Mouse (Mus musculus): ENCODE measurements at regions not wholly inside any gene's neighbourhood (a gene's known extent, or its start where the extent isn't known, plus 50 kb on each side); places are given as distances from the start of the nearest gene placed in this dataset.
"Not testable (repeated sequence)": the region's sequence is repeated elsewhere in the genome, so short reads cannot be mapped to it uniquely, and the experiment has no call there.

DNA sequence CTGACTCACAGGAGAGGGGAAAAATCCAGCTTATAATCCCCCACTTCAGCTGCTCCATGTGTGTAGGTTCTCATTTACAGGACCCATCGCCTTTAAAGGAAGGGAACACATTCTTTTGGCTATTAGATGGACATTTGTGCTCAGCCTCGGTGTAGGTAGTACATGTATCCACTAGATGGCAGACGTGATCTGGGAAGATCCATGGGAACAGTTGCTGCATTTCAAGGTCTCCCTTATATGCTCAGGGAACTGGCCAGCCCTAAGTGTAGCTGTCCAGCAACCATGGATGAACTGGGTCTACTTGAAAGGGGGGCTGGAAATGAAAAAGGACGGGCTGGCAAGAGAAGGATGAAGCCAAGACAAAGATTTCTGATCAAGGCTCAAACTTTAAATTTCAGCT lies 124.0 kb downstream of the Akain1 start:
- 24% methylated on average over 4 of the region's 4 CpGs for WGBS
- no peaks in the 10 kb centered on the region for H3K4me1 ChIP-seq
- H3K27ac ChIP-seq (replicated peaks) = no peak overlapping the region
- no peak overlapping the region for H3K4me3 ChIP-seq (replicated peaks)
- no peaks in the 10 kb centered on the region for H3K27me3 ChIP-seq (replicated peaks)
- no peak overlapping the region for H3K9ac ChIP-seq (replicated peaks)
- peak; percentile 88 for ATAC-seq (ENCODE audit: low FRiP score)
- H3K4me2 ChIP-seq = no peak overlapping the region
- no peaks in the 10 kb centered on the region for H3K36me3 ChIP-seq
- no peaks in the 10 kb centered on the region for H3K9me3 ChIP-seq (replicated peaks)

DNA sequence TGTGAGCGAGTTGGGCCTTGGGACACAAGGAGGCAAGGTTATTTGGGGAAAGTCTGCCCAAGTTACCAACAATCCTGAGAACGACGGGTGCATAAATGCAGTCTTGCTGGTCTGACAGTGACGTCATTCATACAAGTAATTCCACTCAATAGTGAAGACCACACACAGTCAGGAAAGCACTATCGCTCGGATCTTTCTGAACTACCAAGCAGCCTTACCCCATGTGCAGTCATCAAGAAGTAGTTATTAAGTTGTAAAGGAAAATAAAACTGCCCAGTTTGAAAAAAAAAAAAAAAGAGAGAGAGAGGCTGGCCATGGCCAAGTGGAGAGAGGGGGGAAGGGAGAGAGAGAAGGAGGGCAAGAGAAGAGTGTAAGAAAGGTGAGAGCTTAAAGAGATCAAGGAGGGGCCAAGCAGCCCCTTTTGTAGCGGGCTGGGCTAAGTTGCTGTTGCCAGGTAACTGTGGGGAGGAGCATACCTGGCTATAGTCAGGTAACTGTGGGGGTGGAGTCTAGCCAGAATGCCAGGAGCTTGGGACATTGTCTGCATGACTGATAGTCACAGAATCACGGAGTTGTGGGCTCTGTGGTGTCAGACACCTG lies 132.0 kb downstream of the Akain1 start:
- WGBS = 54% methylated on average over 8 of the region's 8 CpGs
- H3K36me3 ChIP-seq; H3K9me3 ChIP-seq (replicated peaks): not testable (repeated sequence)

DNA sequence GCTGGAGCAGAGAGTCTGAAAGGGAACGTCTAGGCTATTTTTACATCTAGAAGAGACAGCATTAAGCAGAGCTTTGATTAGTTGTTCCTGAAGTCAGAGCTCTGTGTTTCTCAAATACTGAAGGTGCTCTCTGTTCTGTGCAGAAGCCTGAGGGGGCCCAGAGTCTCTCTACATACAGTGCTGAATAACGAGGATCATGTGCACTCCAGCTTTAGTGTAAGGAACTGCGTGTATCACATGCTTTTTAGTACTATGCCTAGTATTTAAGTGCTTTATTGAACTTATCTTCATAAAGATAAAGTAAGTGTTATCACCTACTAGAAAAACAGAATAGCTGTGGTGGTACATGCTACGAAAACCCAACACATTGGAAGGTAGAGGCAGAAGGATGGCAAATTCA lies 151.4 kb downstream of the Akain1 start:
- H3K36me3 ChIP-seq = no peaks in the 10 kb centered on the region
- H3K4me1 ChIP-seq = no peaks in the 10 kb centered on the region
- H3K4me3 ChIP-seq (replicated peaks) = no peak overlapping the region
- no peak overlapping the region for H3K4me2 ChIP-seq
- 80% methylated on average over 4 of the region's 4 CpGs for WGBS
- no peaks in the 10 kb centered on the region for H3K9me3 ChIP-seq (replicated peaks)
- no peak for ATAC-seq (ENCODE audit: low FRiP score)
- H3K27ac ChIP-seq (replicated peaks) = no peak overlapping the region
- H3K9ac ChIP-seq (replicated peaks) = no peak overlapping the region
- no peaks in the 10 kb centered on the region for H3K27me3 ChIP-seq (replicated peaks)

More for the DNA sequence above, 132.0 kb downstream of the Akain1 start:
- not testable (repeated sequence) for H3K9ac ChIP-seq (replicated peaks); H3K4me3 ChIP-seq (replicated peaks); H3K4me2 ChIP-seq; H3K27ac ChIP-seq (replicated peaks); H3K27me3 ChIP-seq (replicated peaks); ATAC-seq (ENCODE audit: low FRiP score); H3K4me1 ChIP-seq

DNA sequence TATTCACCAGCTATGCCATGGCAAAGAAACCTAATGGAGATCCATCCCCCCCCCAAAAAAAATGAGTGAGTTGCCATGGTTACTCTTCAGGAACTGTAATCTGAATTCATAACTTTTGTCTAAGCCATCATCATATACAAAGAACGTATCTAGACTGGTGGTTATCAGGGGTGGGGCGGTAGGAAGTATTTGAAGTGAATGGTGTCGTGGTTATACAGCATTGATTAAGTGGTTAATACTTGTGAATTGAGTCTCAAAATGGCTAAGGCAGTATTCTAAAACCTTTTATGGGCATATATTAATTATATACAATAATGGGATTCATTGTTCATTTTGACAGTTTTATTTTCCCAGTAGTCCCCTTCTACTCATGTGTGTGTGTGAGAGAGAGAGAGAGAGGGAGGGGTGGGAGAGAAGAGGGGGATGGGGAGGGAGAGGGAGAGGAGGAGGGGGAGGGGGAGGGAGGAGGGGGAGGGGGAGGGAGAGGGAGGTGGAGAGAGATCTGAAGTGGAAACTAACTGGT lies 158.7 kb downstream of the Akain1 start:
- peak; percentile 38; the same call in 1 of the 2 replicates for ATAC-seq (ENCODE audit: low FRiP score)
- 58% methylated on average over 3 of the region's 3 CpGs for WGBS
- no peak overlapping the region for H3K4me2 ChIP-seq

DNA sequence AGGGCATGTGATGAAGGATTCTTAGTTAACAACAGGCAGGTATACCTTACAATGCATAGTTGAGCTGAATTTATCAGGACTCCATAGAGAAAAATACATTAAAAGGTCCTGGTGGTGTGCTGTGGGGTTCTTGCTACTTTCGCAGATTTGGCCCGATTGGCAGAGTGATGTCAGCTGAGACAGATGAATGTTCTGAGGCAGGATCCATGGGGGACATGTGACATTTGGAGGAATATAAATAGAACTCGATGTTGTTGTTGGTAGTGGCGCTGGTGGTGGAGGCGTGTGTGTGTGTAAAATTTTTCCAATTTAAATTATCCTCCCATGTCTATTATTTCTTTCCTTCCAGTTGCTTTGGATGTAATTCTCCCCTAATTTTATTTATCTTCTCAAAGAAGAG lies 159.3 kb downstream of the Akain1 start:
- no peak for ATAC-seq (ENCODE audit: low FRiP score)
- Histone ChIP-seq H3K4me1 (no peaks in the 10 kb centered on the region), H3K27ac (replicated peaks) (no peak overlapping the region), H3K9ac (replicated peaks) (no peak overlapping the region), H3K4me2 (no peak overlapping the region), H3K4me3 (replicated peaks) (no peak overlapping the region), H3K36me3 (no peaks in the 10 kb centered on the region), H3K27me3 (replicated peaks) (no peaks in the 10 kb centered on the region), H3K9me3 (replicated peaks) (no peaks in the 10 kb centered on the region)
- WGBS = 85% methylated on average over 5 of the region's 5 CpGs

More for the DNA sequence above, 158.7 kb downstream of the Akain1 start:
- no peak overlapping the region for H3K4me3 ChIP-seq (replicated peaks)
- H3K27me3 ChIP-seq (replicated peaks) = no peaks in the 10 kb centered on the region
- H3K27ac ChIP-seq (replicated peaks) = no peak overlapping the region
- H3K4me1 ChIP-seq = no peaks in the 10 kb centered on the region
- H3K9me3 ChIP-seq (replicated peaks) = no peaks in the 10 kb centered on the region
- no peaks in the 10 kb centered on the region for H3K36me3 ChIP-seq
- H3K9ac ChIP-seq (replicated peaks) = no peak overlapping the region

DNA sequence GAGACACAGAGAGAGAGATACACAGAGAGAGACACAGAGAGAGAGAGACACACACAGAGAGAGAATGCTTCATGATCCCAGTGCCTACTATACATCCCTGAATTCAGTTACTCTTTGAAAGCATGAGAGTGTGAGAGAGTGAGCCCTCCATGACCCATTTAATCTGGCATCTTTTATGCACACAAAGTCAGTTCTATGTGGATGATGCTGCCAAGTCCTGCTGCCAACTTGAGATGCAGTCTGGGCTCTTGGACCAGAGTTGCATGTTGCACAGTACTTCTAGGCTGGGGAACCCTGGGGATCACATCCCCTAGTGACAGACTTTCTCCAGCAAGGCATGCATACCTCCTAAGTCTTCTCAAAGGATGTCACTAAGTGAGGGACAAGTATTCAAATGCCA lies 164.5 kb downstream of the Akain1 start:
- Histone ChIP-seq H3K9me3 (replicated peaks) (no peaks in the 10 kb centered on the region), H3K27me3 (replicated peaks) (no peaks in the 10 kb centered on the region), H3K4me2 (no peak overlapping the region), H3K9ac (replicated peaks) (no peak overlapping the region), H3K4me1 (peaks cover 9% of the 10 kb centered on the region), H3K36me3 (no peaks in the 10 kb centered on the region), H3K27ac (replicated peaks) (no peak overlapping the region), H3K4me3 (replicated peaks) (no peak overlapping the region)
- no peak for ATAC-seq (ENCODE audit: low FRiP score)

DNA sequence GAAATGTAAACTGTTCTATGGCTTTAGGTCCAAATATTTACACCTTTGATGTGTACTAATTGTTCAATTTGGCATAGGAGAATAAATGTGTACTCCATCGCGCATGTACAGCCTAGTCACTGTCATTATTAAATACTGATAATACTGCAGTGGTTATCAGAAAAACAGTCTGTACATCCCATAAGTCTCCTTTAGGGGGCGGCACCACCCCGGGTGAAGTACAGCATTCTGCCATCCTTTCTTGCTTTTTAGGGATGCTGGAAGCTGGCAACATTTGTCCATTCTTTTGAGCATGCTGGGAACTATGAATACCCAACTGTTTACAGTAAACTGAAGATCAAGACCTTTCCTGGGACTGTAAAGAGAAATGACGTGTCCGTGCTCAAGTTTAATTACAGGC lies 165.6 kb downstream of the Akain1 start:
- no peak for ATAC-seq (ENCODE audit: low FRiP score)
- 68% methylated on average over 6 of the region's 6 CpGs for WGBS

DNA sequence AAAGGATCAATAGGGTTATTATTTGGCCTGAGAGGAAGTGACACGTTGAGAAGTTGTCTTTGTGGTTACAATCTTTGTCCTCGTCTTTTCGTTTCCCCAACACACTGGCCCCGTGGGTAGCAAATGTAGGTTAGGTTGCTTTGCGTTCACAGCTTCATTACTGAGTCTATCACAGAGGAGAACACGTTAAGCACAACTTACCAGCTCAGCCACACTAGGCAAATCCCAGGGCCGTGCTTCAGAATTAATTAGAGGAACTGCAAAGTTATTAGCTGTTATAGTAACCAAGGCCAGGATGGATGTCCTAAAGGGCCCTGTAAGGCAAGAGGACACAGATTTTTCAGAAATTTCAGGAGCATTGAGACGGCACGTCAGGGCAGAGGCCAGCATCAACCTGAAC lies 166.3 kb downstream of the Akain1 start:
- H3K4me2 ChIP-seq = no peak overlapping the region
- WGBS = 59% methylated on average over 9 of the region's 9 CpGs
- no peaks in the 10 kb centered on the region for H3K36me3 ChIP-seq
- H3K9ac ChIP-seq (replicated peaks) = no peak overlapping the region
- peak overlapping the region; percentile 4; the same call in 1 of the 2 replicates for H3K27ac ChIP-seq (replicated peaks)
- H3K27me3 ChIP-seq (replicated peaks) = no peaks in the 10 kb centered on the region
- H3K4me3 ChIP-seq (replicated peaks) = no peak overlapping the region
- peak; percentile 72 for ATAC-seq (ENCODE audit: low FRiP score)
- H3K9me3 ChIP-seq (replicated peaks) = no peaks in the 10 kb centered on the region
- H3K4me1 ChIP-seq = peaks cover 9% of the 10 kb centered on the region

More for the DNA sequence above, 165.6 kb downstream of the Akain1 start:
- Histone ChIP-seq H3K27me3 (replicated peaks) (no peaks in the 10 kb centered on the region), H3K4me3 (replicated peaks) (no peak overlapping the region), H3K4me2 (no peak overlapping the region), H3K9me3 (replicated peaks) (no peaks in the 10 kb centered on the region), H3K9ac (replicated peaks) (no peak overlapping the region), H3K27ac (replicated peaks) (no peak overlapping the region), H3K36me3 (no peaks in the 10 kb centered on the region), H3K4me1 (peaks cover 9% of the 10 kb centered on the region)

DNA sequence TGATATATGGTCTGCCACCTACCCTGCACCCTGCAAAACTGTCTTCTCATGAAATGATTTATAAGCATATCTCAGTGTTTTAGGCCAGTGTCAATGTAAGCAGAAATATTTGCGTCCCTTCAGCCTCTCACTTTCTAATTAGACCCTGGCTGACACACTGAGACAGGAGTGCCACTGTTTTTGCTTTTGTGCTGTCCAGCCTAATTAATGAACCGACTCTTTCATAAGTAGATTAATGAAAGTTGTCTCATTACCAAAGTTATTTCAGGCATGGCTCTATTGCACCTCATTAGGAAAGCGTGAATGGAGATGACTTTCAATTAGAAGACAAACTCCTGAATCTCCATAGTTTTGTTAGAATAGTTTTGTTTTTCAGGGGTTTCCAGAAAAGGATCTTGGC lies 192.3 kb downstream of the Akain1 start:
- Histone ChIP-seq H3K36me3 (no peaks in the 10 kb centered on the region), H3K4me3 (replicated peaks) (no peak overlapping the region), H3K4me2 (no peak overlapping the region), H3K27me3 (replicated peaks) (no peaks in the 10 kb centered on the region), H3K4me1 (no peaks in the 10 kb centered on the region), H3K27ac (replicated peaks) (no peak overlapping the region), H3K9ac (replicated peaks) (no peak overlapping the region), H3K9me3 (replicated peaks) (no peaks in the 10 kb centered on the region)
- 66% methylated on average over 3 of the region's 3 CpGs for WGBS
- ATAC-seq (ENCODE audit: low FRiP score) = no peak

DNA sequence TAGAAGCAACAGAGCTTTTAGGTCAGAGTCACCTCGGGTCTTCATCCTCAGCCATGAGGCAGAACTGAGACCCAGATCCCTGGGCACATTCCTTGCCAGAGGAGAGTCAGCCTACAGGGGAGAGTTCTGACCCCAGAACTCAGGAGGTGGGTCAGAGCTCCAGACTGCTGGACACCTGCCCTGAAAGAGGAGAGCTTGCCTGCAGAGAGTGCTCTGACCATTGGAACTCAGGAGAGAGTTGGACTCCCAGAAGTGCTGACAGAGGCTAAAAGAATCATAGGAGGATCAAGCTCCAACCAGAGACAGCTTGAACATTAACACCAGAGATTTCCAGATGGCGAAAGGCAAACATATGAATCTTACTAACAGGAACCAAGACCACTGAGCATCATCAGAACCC lies 211.4 kb downstream of the Akain1 start:
- H3K4me2 ChIP-seq; H3K4me1 ChIP-seq; H3K9ac ChIP-seq (replicated peaks); H3K9me3 ChIP-seq (replicated peaks); ATAC-seq (ENCODE audit: low FRiP score); H3K27me3 ChIP-seq (replicated peaks); H3K4me3 ChIP-seq (replicated peaks); H3K27ac ChIP-seq (replicated peaks); H3K36me3 ChIP-seq: not testable (repeated sequence)
- 88% methylated on average over 2 of the region's 2 CpGs for WGBS

DNA sequence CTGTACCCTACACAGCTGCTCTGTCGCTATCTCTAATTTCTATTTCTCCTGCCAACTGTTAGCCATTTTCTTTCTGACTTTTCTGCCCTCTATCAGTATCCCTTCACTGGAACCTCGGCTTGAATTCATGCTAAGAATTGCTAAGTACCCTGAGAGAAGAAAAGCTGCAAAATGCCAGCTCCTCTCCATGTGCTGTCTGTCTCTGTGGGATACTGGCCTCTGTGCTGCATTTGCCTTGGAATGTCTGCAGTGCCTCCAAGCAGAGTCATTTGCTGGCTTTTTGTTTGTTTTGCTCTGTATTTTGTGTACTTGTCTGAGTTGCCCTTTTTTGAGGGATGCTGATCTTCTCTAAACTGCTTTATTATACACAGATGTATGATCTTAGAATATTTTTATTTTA lies 215.5 kb downstream of the Akain1 start:
- WGBS = 46% methylated on average over 2 of the region's 2 CpGs
- no peaks in the 10 kb centered on the region; the same call in 1 of the 2 replicates for H3K9me3 ChIP-seq (replicated peaks)
- no peak overlapping the region for H3K27ac ChIP-seq (replicated peaks)
- H3K4me3 ChIP-seq (replicated peaks) = no peak overlapping the region
- no peak overlapping the region for H3K9ac ChIP-seq (replicated peaks)
- H3K4me1 ChIP-seq = no peaks in the 10 kb centered on the region
- no peak for ATAC-seq (ENCODE audit: low FRiP score)
- H3K27me3 ChIP-seq (replicated peaks) = no peaks in the 10 kb centered on the region
- no peak overlapping the region for H3K4me2 ChIP-seq
- H3K36me3 ChIP-seq = no peaks in the 10 kb centered on the region

DNA sequence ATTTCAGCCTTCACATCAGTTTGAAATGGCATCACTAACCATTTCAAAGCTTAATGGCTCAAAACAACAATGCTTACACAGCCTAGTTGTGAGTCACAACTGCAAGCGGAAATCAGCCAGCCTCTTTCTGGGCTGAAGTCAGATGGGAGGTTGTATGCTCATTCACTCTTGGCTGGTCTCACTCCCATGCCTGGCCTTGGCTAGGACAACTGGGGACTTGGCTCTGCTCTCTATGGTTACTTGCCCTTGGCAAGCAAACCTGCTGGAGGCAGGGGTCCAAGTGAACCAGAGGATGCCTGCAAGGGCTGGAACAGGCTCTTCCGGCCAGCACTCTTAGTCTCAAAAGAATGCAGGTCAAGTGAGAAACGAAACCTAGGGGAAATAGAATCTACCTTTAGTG lies 233.4 kb downstream of the Akain1 start:
- Histone ChIP-seq H3K9ac (replicated peaks) (no peak overlapping the region), H3K27me3 (replicated peaks) (no peaks in the 10 kb centered on the region), H3K36me3 (no peaks in the 10 kb centered on the region), H3K4me3 (replicated peaks) (no peak overlapping the region), H3K4me1 (no peaks in the 10 kb centered on the region), H3K27ac (replicated peaks) (no peak overlapping the region), H3K4me2 (no peak overlapping the region), H3K9me3 (replicated peaks) (no peaks in the 10 kb centered on the region)
- 70% methylated on average over 3 of the region's 3 CpGs for WGBS
- ATAC-seq (ENCODE audit: low FRiP score) = peak; percentile 87
